Mouse (Mus musculus) thymus, postnatal 10 days (tissue): ENCODE measurements around the gene Klf6.
A peak's percentile ranks its signal among the peaks of the same experiment; 100 is the strongest.

ENCODE experiments used
- DNase-seq, 2 experiments: peaks; one replicate each; pipeline ENCODE4 v3.0.0; 2021; ENCODE audit warnings: low spot score in 2 of 2

The Klf6 gene

GRCm38 (mm10) chr13:5861157-5862002 is at the start of gene Klf6:
TSS of gene Klf6 (plus strand) at chr13:5861482.
- peak; percentile 99 for DNase-seq

- DNase-seq: no peak
Observed at GRCm38 (mm10) chr13:5813433-5813832, 47.8 kb upstream of the Klf6 start.

GRCm38 (mm10) chr13:5817250-5817649 is 44.0 kb upstream of the Klf6 start:
- no peak for DNase-seq

- DNase-seq: no peak
Observed at GRCm38 (mm10) chr13:5819173-5819572, 42.1 kb upstream of the Klf6 start.

- no peak for DNase-seq
Observed at GRCm38 (mm10) chr13:5822586-5822985, 38.7 kb upstream of the Klf6 start.

GRCm38 (mm10) chr13:5823150-5823549 is 38.1 kb upstream of the Klf6 start:
- DNase-seq: no peak

GRCm38 (mm10) chr13:5824189-5824815 is 37.0 kb upstream of the Klf6 start:
- DNase-seq: no peak

GRCm38 (mm10) chr13:5826170-5826827 is 35.0 kb upstream of the Klf6 start:
- no peak for DNase-seq

- DNase-seq: no peak
Observed at GRCm38 (mm10) chr13:5831976-5832375, 29.3 kb upstream of the Klf6 start.

- no peak for DNase-seq
Observed at GRCm38 (mm10) chr13:5837174-5837777, 24.0 kb upstream of the Klf6 start.

GRCm38 (mm10) chr13:5841418-5841817 is 19.9 kb upstream of the Klf6 start:
- DNase-seq: no peak

- DNase-seq: no peak
Observed at GRCm38 (mm10) chr13:5842911-5843310, 18.4 kb upstream of the Klf6 start.

- no peak for DNase-seq
Observed at GRCm38 (mm10) chr13:5843829-5844228, 17.5 kb upstream of the Klf6 start.

- no peak for DNase-seq
Observed at GRCm38 (mm10) chr13:5844338-5844737, 16.9 kb upstream of the Klf6 start.

GRCm38 (mm10) chr13:5845161-5845590 is 16.1 kb upstream of the Klf6 start:
- DNase-seq: no peak

GRCm38 (mm10) chr13:5845605-5846004 is 15.7 kb upstream of the Klf6 start:
- no peak for DNase-seq

GRCm38 (mm10) chr13:5846860-5847259 is 14.4 kb upstream of the Klf6 start:
- DNase-seq: no peak

GRCm38 (mm10) chr13:5847736-5848135 is 13.5 kb upstream of the Klf6 start:
- DNase-seq: no peak

GRCm38 (mm10) chr13:5860651-5861156 is 578 bp upstream of the Klf6 start:
- peak; percentile 63 to 70 for DNase-seq

GRCm38 (mm10) chr13:5862003-5862625 is 832 bp downstream of the Klf6 start:
- peak; percentile 53 to 60 for DNase-seq

GRCm38 (mm10) chr13:5862626-5863407 is 1.5 kb downstream of the Klf6 start:
- DNase-seq: no peak
